Mouse (Mus musculus) stomach, postnatal 0 days (tissue): ENCODE results near the gene Gmeb1. TPM values are rescaled to one million over a fixed set of nuclear protein-coding genes. Genes with fewer than 3 reads are reported as not detected.
"Not testable (repeated sequence)": the region's sequence is repeated elsewhere in the genome, so short reads cannot be mapped to it uniquely, and the experiment has no call there.

ENCODE experiments used
- ATAC-seq: fragments of 200-750 bp; cut with Nextera tagmentation; 2 replicates; pipeline ENCODE4 v1.8.0; 2017; ENCODE audit not compliant: low FRiP score, low TSS enrichment
- DNase-seq: peaks from one replicate; pipeline ENCODE4 v3.0.0-alpha.2; 2016; ENCODE audit warnings: low spot score
- H3K27ac ChIP-seq: fragments of 300-500 bp; sonication (generic); replicated peaks from 2 replicates; pipeline ENCODE4 v1.5.1; 2014; ENCODE audit warnings: mild to moderate bottlenecking, control low read depth
- H3K27me3 ChIP-seq: fragments of 300-500 bp; sonication (generic); 2 replicates; pipeline ENCODE4 v1.6.1; 2014; ENCODE audit warnings: low read length; ENCODE audit not compliant: control insufficient read depth, insufficient read depth
- H3K36me3 ChIP-seq: fragments of 300-500 bp; sonication (generic); 2 replicates; pipeline ENCODE4 v1.6.1; 2014; ENCODE audit warnings: low read length, mixed read lengths; ENCODE audit not compliant: control insufficient read depth, insufficient read depth
- H3K4me1 ChIP-seq: fragments of 300-500 bp; sonication (generic); replicated peaks from 2 replicates; pipeline ENCODE4 v1.6.1; 2014; ENCODE audit warnings: antibody characterized with exemption; ENCODE audit not compliant: control insufficient read depth, insufficient read depth
- H3K4me2 ChIP-seq: fragments of 300-500 bp; sonication (generic); replicated peaks from 2 replicates; pipeline ENCODE4 v1.6.1; 2014; ENCODE audit warnings: low read depth, mild to moderate bottlenecking, control low read depth, moderate library complexity
- H3K4me3 ChIP-seq: fragments of 300-500 bp; sonication (generic); 2 replicates; pipeline ENCODE4 v1.5.1; 2014; ENCODE audit warnings: low read depth, low read length, control low read depth
- H3K9ac ChIP-seq: fragments of 300-500 bp; sonication (generic); 2 replicates; pipeline ENCODE4 v1.6.1; 2014; ENCODE audit warnings: mild to moderate bottlenecking, low read length, control low read depth, mixed read lengths
- H3K9me3 ChIP-seq: fragments of 300-500 bp; sonication (generic); 2 replicates; pipeline ENCODE4 v1.6.1; 2016; ENCODE audit warnings: low read length; ENCODE audit not compliant: control insufficient read depth
- CTCF ChIP-seq: IDR thresholded peaks from 2 replicates; pipeline ENCODE4 v1.5.1; 2016; ENCODE audit warnings: antibody characterized with exemption, low read depth, mild to moderate bottlenecking, moderate library complexity
- EP300 ChIP-seq: optimal IDR thresholded peaks from 2 replicates; pipeline ENCODE3; 2016; ENCODE audit warnings: antibody characterized with exemption
- WGBS: fragments of 180-500 bp; shearing (Covaris S2); extraction: QIAGEN DNeasy Blood & Tissue Kit; methylation state at CpG from one replicate; pipeline ENCODE4 v1.1.7; 2014; 5-methylcytosine and 5-hydroxymethylcytosine counted together
- polyA plus RNA-seq: library from polyadenylated mRNA; unstranded; fragments of >200 nt; fragmentation: Nextera tagmentation; extraction: Ambion mirVana; gene quantifications from 2 replicates; pipeline ENCODE4 v1.2.1, GENCODE M21; 2015

Gmeb1 gene
- polyA plus RNA-seq, 1 experiment from 2014 or later = 11.4 TPM

DNA sequence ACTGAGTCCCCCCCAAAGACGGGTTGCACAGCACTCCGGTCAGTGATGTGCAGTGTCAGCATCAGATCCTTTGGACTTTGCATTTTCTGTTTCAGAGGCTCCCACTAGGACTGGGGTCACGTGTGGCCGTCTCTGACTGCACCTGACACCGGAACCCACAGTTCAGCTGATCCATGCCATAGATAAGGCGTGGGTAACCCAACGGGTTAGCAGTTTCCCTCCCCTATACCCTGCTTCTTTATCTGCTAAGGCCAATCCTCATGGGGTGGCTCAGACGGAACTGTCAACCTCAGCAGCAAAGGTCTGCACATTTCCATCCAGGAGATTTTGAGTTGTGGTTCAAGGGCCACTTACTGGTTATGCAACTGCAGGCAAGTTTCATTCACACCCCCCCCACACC, 43.9 kb upstream of the Gmeb1 start:
- Histone ChIP-seq H3K4me2 (no peak overlapping the region), H3K4me3 (no peak overlapping the region), H3K9me3 (no peaks in the 10 kb centered on the region), H3K27ac (no peak overlapping the region), H3K4me1 (peaks cover 3% of the 10 kb centered on the region; the same call in 1 of the 2 replicates), H3K36me3 (peaks cover 2% of the 10 kb centered on the region; the same call in 1 of the 2 replicates), H3K9ac (no peak overlapping the region), H3K27me3 (no peaks in the 10 kb centered on the region)
- no peak for ATAC-seq
- no peak for TF ChIP-seq CTCF
- TF ChIP-seq EP300 = no peak
- 80% methylated on average over 8 of the region's 8 CpGs for WGBS
- no peak for DNase-seq

DNA sequence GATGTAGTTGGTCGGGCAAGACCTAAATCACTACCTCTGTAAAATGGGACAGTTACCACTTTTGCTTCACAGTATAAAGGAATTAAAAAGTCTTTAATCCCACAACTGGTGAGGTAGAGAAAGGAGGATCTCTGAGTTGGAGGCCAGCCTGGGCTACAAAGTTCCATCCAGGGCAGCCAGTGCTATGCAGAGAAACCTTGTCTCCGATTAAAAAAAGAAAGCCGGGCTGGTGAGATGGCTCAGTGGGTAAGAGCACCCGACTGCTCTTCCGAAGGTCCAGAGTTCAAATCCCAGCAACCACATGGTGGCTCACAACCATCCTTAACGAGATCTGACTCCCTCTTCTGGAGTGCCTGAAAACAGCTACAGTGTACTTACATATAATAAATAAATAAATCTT, 42.1 kb upstream of the Gmeb1 start:
- 0 out of 2 replicates have a peak, but pooled peaks have one; percentile 15 for TF ChIP-seq CTCF
- Histone ChIP-seq H3K4me2 (peak overlapping the region; percentile 64), H3K9ac (peak overlapping the region; percentile 57; the same call in 1 of the 2 replicates), H3K4me3 (peak overlapping the region; percentile 49)
- not testable (repeated sequence) for DNase-seq, H3K27me3 ChIP-seq, H3K9me3 ChIP-seq, H3K27ac ChIP-seq, H3K36me3 ChIP-seq, H3K4me1 ChIP-seq, ATAC-seq
- WGBS = 41% methylated on average over 6 of the region's 6 CpGs

DNA sequence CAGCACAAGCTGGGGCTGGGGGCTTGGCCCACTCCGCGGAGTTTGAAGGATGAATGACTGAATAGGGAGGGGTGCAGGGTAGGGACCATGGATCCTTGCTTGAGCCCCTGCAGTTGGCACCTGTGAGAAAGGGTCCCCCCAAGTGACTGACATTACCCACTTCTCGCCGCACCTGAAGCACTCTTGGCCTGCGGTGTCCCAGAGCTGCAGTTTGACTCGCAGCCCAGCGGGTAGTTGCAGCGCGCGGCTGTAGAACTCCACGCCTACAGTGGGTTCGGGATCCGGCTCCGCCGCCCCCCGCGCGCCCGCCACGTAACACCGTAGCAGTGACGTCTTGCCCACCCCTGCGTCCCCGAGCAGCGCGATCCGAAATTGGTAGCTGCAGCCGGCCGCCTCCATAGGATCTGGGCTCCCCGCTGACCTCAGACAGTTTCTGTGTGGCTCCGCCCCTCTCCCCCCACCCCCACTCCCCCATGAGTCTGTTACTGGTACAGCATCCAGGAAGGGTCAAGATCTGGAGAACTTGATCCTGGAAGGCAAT, 41.6 kb upstream of the Gmeb1 start, which contains the start of gene Rab42:
TSS of gene Rab42 (minus strand) at position 447 of the 541 bp plus-strand sequence.
- Histone ChIP-seq H3K4me2 (peak within 1 kb of the TSS; percentile 64), H3K27me3 (no peaks in the 10 kb centered on the region), H3K4me3 (peak within 1 kb of the TSS; percentile 49), H3K4me1 (peaks cover 3% of the 10 kb centered on the region; the same call in 1 of the 2 replicates), H3K36me3 (no peaks in the 10 kb centered on the region), H3K9ac (peak within 1 kb of the TSS; percentile 57), H3K9me3 (no peaks in the 10 kb centered on the region), H3K27ac (peak within 1 kb of the TSS; percentile 40; the same call in 1 of the 2 replicates)
- DNase-seq (peak; percentile 83), ATAC-seq (peak; percentile 85)
- WGBS = under 1% methylated on average over 27 of the region's 31 CpGs
- TF ChIP-seq EP300 = no peak
- peak; percentile 34; the same call in 1 of the 2 replicates for TF ChIP-seq CTCF

DNA sequence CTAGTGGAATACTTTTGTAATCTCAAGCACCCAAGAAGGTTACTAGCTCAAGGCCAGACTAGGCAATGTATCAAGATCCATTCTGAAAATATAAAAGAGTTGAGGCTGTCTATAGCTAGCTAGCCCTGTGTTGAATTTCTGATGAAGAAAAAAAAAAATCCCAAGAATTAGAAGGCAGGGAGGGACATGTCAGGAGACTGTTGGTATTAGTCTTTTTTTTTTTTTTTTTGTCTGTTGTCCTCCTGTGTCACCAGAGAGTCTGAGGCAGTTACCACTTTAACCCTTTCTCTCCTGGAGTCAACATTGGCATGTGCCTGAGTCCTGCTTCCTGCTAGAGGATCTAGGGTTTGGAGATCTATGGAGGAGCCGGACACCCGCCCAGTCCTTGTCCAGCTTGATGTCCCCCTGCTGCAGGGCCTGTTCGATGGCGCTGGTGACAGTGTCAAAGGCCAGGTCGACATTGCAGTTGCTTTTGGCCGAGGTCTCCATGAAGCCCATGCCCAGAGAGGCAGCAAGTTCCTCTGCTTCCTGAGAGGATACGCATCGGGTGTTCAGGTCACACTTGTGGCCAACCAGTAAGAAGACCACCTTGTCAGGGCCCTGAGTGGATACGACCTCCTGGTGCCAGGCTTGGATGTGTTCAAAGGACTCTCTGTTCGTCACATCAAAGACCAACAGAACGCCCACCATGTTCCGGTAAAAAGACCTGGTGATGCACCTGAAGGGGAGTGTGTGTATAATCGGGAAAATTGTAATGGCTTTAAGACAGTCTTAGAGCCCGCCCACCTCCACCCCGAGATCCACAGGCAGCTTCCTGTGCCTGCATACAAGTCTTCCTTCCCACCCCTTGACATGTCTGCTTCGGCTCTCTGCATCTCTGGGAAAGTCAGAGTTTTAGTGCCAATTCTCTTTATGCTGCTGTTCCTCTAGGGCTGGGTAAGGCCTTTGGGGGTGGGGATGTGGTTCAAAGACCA, 40.9 kb upstream of the Gmeb1 start:
- TF ChIP-seq CTCF = no peak
- no peak for TF ChIP-seq EP300
- Histone ChIP-seq H3K4me2 (peak overlapping the region; percentile 64), H3K36me3 (no peaks in the 10 kb centered on the region), H3K27ac (peak overlapping the region; percentile 40; the same call in 1 of the 2 replicates), H3K27me3 (no peaks in the 10 kb centered on the region), H3K4me3 (peak overlapping the region; percentile 49), H3K4me1 (peaks cover 3% of the 10 kb centered on the region; the same call in 1 of the 2 replicates), H3K9me3 (no peaks in the 10 kb centered on the region), H3K9ac (peak overlapping the region; percentile 57)
- WGBS = 63% methylated on average over 16 of the region's 16 CpGs
- no peak for DNase-seq
- no peak; the same call in 1 of the 2 replicates for ATAC-seq

DNA sequence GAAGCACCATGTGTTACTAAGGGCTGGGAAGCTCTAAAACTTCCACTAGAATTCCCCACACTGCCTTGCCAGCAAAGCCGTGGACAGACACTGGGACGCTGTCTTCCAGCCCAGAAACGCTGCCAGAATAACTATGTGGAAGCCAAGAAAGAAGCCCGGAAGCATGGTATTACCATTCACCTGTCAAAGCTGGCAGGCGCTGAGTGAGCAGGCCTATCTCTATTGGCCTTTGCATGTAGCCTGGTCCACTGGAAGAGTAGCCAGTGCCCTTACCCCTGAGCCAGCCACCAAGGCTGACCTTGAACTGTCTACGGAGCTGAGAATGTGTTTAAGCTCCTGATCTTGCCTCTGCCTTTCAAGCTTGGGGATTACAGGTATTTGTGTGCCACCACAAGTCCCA, 40.1 kb upstream of the Gmeb1 start:
- H3K27ac ChIP-seq = 0 out of 2 replicates have a peak overlapping the region, but pooled peaks have one; percentile 13
- no peaks in the 10 kb centered on the region for H3K27me3 ChIP-seq
- TF ChIP-seq EP300 = no peak
- no peak for TF ChIP-seq CTCF
- H3K36me3 ChIP-seq = no peaks in the 10 kb centered on the region
- H3K4me1 ChIP-seq = peaks cover 3% of the 10 kb centered on the region; the same call in 1 of the 2 replicates
- no peaks in the 10 kb centered on the region for H3K9me3 ChIP-seq
- no peak for DNase-seq
- H3K9ac ChIP-seq = no peak overlapping the region
- no peak for ATAC-seq
- 74% methylated on average over 6 of the region's 6 CpGs for WGBS
- no peak overlapping the region for H3K4me3 ChIP-seq
- H3K4me2 ChIP-seq = no peak overlapping the region
